Mouse (Mus musculus) embryonic facial prominence, embryonic 15.5 days (tissue): Measurements from ENCODE around the gene Nop53. TPM values are rescaled to one million over a fixed set of nuclear protein-coding genes. Genes with fewer than 3 reads are reported as not detected.
A peak's percentile ranks its signal among the peaks of the same experiment; 100 is the strongest.

Experiments
- ATAC-seq: fragments of 200-750 bp; cut with Nextera tagmentation; 2 replicates; pipeline ENCODE4 v1.8.0; 2017; ENCODE audit warnings: low read depth, moderate TSS enrichment; ENCODE audit not compliant: insufficient number of reproducible peaks, low FRiP score, low TSS enrichment
- H3K27ac ChIP-seq: fragments of 300-500 bp; sonication (generic); replicated peaks from 2 replicates; pipeline ENCODE4 v1.5.1; 2015; ENCODE audit warnings: mild to moderate bottlenecking, inconsistent platforms
- H3K27me3 ChIP-seq: fragments of 300-500 bp; sonication (generic); 2 replicates; pipeline ENCODE4 v1.6.1; 2015; ENCODE audit warnings: inconsistent platforms
- H3K36me3 ChIP-seq: fragments of 300-500 bp; sonication (generic); 2 replicates; pipeline ENCODE4 v1.6.1; 2015; ENCODE audit warnings: mild to moderate bottlenecking, inconsistent platforms
- H3K4me1 ChIP-seq: fragments of 300-500 bp; sonication (generic); 2 replicates; pipeline ENCODE4 v1.6.1; 2015; ENCODE audit warnings: inconsistent platforms
- H3K4me2 ChIP-seq: fragments of 300-500 bp; sonication (generic); replicated peaks from 2 replicates; pipeline ENCODE4 v1.6.1; 2015; ENCODE audit warnings: mild to moderate bottlenecking, inconsistent platforms
- H3K4me3 ChIP-seq: fragments of 300-500 bp; sonication (generic); replicated peaks from 2 replicates; pipeline ENCODE4 v1.5.1; 2015; ENCODE audit warnings: mild to moderate bottlenecking, inconsistent platforms
- H3K9ac ChIP-seq: fragments of 300-500 bp; sonication (generic); 2 replicates; pipeline ENCODE4 v1.6.1; 2015; ENCODE audit warnings: inconsistent platforms
- H3K9me3 ChIP-seq: fragments of 300-500 bp; sonication (generic); replicated peaks from 2 replicates; pipeline ENCODE4 v1.6.1; 2016; ENCODE audit warnings: inconsistent platforms
- WGBS: fragments of 180-500 bp; shearing (Covaris S2); methylation state at CpG from one replicate; pipeline ENCODE4 v1.1.7; 2015; 5-methylcytosine and 5-hydroxymethylcytosine counted together
- polyA plus RNA-seq: library from polyadenylated mRNA; unstranded; fragments of >200 nt; fragmentation: Nextera tagmentation; extraction: Ambion mirVana; gene quantifications from 2 replicates; pipeline ENCODE4 v1.2.1, GENCODE M21; 2015

The Nop53 gene
- polyA plus RNA-seq, 1 experiment from 2014 or later, result 202 TPM

- no peak overlapping the region for H3K4me2 ChIP-seq
- no peak overlapping the region for H3K9ac ChIP-seq
- 67% methylated on average over 5 of the region's 5 CpGs for WGBS
- no peaks in the 10 kb centered on the region for H3K27me3 ChIP-seq
- peak overlapping the region; percentile 71 for H3K27ac ChIP-seq
- H3K9me3 ChIP-seq, result no peaks in the 10 kb centered on the region
- no peak overlapping the region for H3K4me3 ChIP-seq
- no peak for ATAC-seq
- peaks cover 27% of the 10 kb centered on the region for H3K4me1 ChIP-seq
- peaks cover 89% of the 10 kb centered on the region for H3K36me3 ChIP-seq
These were observed 10.3 kb upstream of the Nop53 start for GRCm38 (mm10) chr7:15956143-15956542.

- Histone ChIP-seq H3K27me3 (no peaks in the 10 kb centered on the region), H3K36me3 (peaks cover 93% of the 10 kb centered on the region), H3K4me3 (no peak overlapping the region), H3K9me3 (no peaks in the 10 kb centered on the region), H3K4me2 (no peak overlapping the region), H3K9ac (no peak overlapping the region), H3K27ac (peak overlapping the region; percentile 71), H3K4me1 (peaks cover 21% of the 10 kb centered on the region)
- WGBS, result 29% methylated on average over 7 of the region's 7 CpGs
- ATAC-seq, result no peak
These were observed 9.6 kb upstream of the Nop53 start for GRCm38 (mm10) chr7:15955509-15955908.

GRCm38 (mm10) chr7:15954978-15955443 is 9.1 kb upstream of the Nop53 start:
- H3K27ac ChIP-seq, result peak overlapping the region; percentile 71
- no peak overlapping the region for H3K4me3 ChIP-seq
- H3K9ac ChIP-seq, result no peak overlapping the region
- WGBS, result 30% methylated on average over 21 of the region's 21 CpGs
- H3K9me3 ChIP-seq, result no peaks in the 10 kb centered on the region
- peaks cover 21% of the 10 kb centered on the region for H3K4me1 ChIP-seq
- peaks cover 94% of the 10 kb centered on the region for H3K36me3 ChIP-seq
- no peak overlapping the region for H3K4me2 ChIP-seq
- ATAC-seq, result 0 out of 2 replicates have a peak, but pooled peaks have one; percentile 27
- no peaks in the 10 kb centered on the region for H3K27me3 ChIP-seq

DNA sequence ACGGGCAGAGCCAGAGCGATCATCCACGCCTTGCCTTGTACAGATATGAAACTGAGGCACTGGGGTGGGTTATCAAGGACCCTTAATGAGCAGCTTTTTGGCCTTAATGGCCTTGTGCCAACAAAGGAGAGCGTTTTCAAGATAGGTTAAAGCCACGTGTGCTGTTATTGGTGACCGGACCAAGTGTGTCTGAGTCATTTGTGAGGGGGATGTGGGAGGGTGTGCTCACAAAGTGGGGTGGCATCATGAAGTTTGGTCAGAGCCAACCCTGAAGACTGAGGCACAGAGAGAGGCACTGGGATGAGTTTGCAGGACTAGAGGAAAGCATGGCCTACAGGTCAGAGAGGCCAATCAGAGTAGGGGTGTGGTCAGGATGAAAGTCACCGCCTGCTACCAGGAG is 8.6 kb upstream of the Nop53 start:
- Histone ChIP-seq H3K9me3 (no peaks in the 10 kb centered on the region), H3K36me3 (peaks cover 94% of the 10 kb centered on the region), H3K27ac (peak overlapping the region; percentile 71), H3K4me3 (no peak overlapping the region), H3K27me3 (no peaks in the 10 kb centered on the region), H3K4me2 (no peak overlapping the region), H3K4me1 (peaks cover 24% of the 10 kb centered on the region), H3K9ac (no peak overlapping the region)
- WGBS, result 61% methylated on average over 7 of the region's 7 CpGs
- ATAC-seq, result no peak

DNA sequence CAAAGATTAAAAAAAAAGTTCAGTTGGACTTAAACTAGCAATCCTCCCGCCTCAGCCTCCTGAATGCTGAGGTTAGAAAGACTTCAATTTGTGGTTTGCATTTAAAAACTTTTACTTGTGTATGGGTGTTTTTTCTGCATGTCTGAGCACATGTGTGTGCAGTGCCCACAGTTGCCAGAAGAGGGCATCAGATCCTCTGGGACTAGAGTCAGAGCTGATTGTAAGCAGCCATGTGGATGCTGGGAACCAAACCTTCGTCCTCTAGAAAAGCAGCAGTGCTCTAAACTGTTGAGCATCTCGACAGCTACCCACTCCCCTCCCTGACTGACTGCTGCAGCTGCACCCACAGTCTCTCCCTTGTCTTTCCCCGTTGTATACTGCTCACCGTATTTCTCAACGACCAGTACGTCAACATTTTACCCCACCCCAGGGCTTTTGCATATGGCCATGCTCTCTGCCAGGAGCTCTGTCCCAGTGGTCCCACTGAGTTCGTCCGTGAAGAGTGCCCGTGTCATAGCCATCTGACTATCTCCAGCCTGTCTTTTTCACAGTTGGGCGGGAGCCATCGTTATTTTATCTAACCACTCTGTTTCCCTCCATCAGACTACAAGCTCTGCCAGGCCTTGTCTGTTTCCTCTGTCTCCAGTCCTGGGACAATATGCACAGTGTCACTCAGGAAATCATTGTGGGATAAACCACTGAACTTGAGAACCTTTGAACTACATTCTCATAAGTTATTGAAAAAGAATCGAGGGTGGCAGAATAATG is 7.6 kb upstream of the Nop53 start:
- H3K27ac ChIP-seq, result peak overlapping the region; percentile 71
- H3K9me3 ChIP-seq, result no peaks in the 10 kb centered on the region
- H3K36me3 ChIP-seq, result peaks cover 87% of the 10 kb centered on the region
- H3K27me3 ChIP-seq, result no peaks in the 10 kb centered on the region
- peaks cover 33% of the 10 kb centered on the region for H3K4me1 ChIP-seq
- 74% methylated on average over 13 of the region's 13 CpGs for WGBS
- H3K4me2 ChIP-seq, result no peak overlapping the region
- no peak overlapping the region for H3K4me3 ChIP-seq
- no peak for ATAC-seq
- no peak overlapping the region for H3K9ac ChIP-seq

DNA sequence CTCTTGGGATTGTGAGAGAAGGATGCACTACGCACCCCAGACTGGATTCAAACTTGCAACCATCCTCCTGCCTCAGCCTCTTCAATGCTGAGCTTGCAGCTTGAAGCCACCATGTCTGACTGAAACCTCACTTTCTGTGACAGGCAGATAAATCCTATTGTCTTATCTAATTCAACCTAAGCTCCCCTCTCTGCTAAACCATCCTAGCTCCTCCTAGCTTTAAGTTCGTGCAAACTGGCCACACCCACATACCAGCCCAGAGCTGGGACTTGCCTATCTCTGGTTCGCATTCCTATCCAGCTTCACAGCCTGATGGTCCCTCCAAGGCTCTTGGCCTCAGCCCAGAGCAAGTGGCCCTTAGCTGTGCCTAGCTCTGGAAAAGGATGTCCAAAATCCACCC is 6.5 kb upstream of the Nop53 start:
- Histone ChIP-seq H3K9me3 (no peaks in the 10 kb centered on the region), H3K4me3 (no peak overlapping the region), H3K9ac (no peak overlapping the region), H3K36me3 (peaks cover 78% of the 10 kb centered on the region), H3K4me1 (peaks cover 41% of the 10 kb centered on the region), H3K27ac (no peak overlapping the region), H3K27me3 (no peaks in the 10 kb centered on the region), H3K4me2 (no peak overlapping the region)
- ATAC-seq, result no peak
- WGBS, result 73% methylated on average over 3 of the region's 3 CpGs

DNA sequence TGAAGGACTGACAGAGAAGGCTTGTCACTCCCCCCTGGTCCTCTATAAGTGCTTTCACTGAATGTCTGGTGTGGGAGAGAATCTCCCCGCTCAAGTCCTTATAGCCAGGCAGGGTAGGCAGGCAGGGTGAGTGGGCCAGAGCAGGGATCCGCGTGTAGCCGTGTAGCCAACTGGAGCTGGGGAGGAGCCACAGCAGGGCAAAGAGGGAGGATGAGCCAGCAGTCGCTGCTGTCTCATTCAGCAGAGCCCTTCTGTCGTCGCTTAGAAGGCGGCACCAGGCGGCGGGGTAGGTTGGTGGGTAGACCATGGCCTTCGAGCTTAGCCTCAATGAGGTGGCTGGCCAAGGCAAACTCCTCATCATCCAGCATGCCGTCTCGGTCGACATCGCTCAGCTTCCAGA is 4.1 kb upstream of the Nop53 start:
- 84% methylated on average over 15 of the region's 15 CpGs for WGBS
- Histone ChIP-seq H3K27me3 (no peaks in the 10 kb centered on the region), H3K9me3 (no peaks in the 10 kb centered on the region), H3K4me2 (no peak overlapping the region), H3K4me3 (no peak overlapping the region), H3K4me1 (peaks cover 29% of the 10 kb centered on the region), H3K27ac (no peak overlapping the region), H3K9ac (no peak overlapping the region), H3K36me3 (peaks cover 57% of the 10 kb centered on the region)
- no peak for ATAC-seq

- no peak overlapping the region for H3K9ac ChIP-seq
- 0 out of 2 replicates have a peak overlapping the region, but pooled peaks have one; percentile 26 for H3K4me3 ChIP-seq
- WGBS, result 71% methylated on average over 7 of the region's 7 CpGs
- no peak for ATAC-seq
- H3K9me3 ChIP-seq, result no peaks in the 10 kb centered on the region
- H3K4me1 ChIP-seq, result peaks cover 29% of the 10 kb centered on the region
- H3K27ac ChIP-seq, result peak overlapping the region; percentile 83
- peaks cover 52% of the 10 kb centered on the region for H3K36me3 ChIP-seq
- H3K27me3 ChIP-seq, result no peaks in the 10 kb centered on the region
- no peak overlapping the region for H3K4me2 ChIP-seq
These were observed 3.4 kb upstream of the Nop53 start for GRCm38 (mm10) chr7:15949216-15949790.

DNA sequence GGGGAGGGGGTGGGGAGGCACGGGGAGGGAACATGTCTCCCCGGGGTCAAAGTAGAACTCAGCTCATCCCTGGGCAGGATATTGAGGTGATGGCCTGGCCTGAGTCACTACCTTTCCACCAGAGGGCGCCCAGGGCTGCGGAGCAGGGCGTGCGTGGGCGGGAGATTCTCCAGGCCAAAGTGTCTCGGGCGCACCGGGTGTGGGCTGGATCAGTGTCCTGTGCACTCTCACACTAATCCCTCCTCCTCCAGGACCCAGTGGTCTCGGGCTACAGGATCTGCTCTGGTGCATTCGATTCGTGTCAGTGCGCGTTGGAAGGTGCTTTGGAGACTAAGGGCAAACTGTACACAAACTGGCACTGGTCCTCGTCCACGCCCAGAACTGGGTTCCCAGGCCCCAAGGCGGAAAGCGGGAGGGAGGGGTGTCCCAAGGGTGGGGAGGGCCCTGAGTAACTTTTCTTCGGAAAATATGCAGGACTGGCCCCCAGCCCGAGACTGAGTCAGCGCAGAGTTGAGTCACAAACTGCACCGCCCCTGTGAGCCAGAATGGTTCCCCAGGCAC is 2.6 kb upstream of the Nop53 start:
- WGBS, result 3% methylated on average over 23 of the region's 23 CpGs
- peak overlapping the region; percentile 83 for H3K27ac ChIP-seq
- no peak overlapping the region for H3K9ac ChIP-seq
- peak overlapping the region; percentile 52 for H3K4me2 ChIP-seq
- H3K27me3 ChIP-seq, result no peaks in the 10 kb centered on the region
- ATAC-seq, result peak; percentile 71
- H3K9me3 ChIP-seq, result no peaks in the 10 kb centered on the region
- peaks cover 37% of the 10 kb centered on the region for H3K4me1 ChIP-seq
- peaks cover 52% of the 10 kb centered on the region for H3K36me3 ChIP-seq
- peak overlapping the region; percentile 26 for H3K4me3 ChIP-seq

DNA sequence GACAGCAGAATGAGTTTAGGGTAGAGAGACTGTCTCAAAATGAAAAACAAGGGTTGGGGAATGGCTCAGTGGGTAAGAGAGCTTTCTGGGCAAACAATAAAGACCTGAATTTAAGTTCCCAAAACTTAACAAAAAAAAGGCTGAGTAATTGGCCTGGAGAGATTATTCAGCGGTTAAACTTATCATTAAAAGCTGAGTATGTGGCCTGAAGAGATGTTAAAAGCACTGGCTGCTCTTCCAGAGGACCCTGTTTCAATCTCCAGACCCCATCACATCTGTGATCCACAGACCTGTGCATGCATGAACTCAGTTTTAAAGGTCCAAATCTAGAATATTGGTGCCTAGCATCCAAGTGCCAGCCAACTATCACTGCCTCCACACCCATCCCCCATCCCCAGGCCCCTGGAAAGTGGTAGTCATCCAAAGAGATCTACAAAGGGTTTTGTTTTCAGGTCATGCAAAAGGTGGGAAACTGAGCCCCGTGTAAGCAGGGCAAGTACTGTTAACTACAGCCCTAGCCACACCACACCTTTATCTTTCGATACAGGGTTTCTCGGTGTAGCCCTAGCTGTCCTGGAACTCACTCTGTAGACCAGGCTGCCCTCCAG is 1.9 kb upstream of the Nop53 start:
- ATAC-seq, result no peak
- peaks cover 44% of the 10 kb centered on the region for H3K4me1 ChIP-seq
- H3K27ac ChIP-seq, result peak overlapping the region; percentile 83
- H3K9ac ChIP-seq, result no peak overlapping the region
- H3K9me3 ChIP-seq, result no peaks in the 10 kb centered on the region
- WGBS, result 40% methylated on average over 4 of the region's 4 CpGs
- peaks cover 52% of the 10 kb centered on the region for H3K36me3 ChIP-seq
- H3K27me3 ChIP-seq, result no peaks in the 10 kb centered on the region
- peak overlapping the region; percentile 52 for H3K4me2 ChIP-seq
- H3K4me3 ChIP-seq, result peak overlapping the region; percentile 26; the same call in 1 of the 2 replicates

DNA sequence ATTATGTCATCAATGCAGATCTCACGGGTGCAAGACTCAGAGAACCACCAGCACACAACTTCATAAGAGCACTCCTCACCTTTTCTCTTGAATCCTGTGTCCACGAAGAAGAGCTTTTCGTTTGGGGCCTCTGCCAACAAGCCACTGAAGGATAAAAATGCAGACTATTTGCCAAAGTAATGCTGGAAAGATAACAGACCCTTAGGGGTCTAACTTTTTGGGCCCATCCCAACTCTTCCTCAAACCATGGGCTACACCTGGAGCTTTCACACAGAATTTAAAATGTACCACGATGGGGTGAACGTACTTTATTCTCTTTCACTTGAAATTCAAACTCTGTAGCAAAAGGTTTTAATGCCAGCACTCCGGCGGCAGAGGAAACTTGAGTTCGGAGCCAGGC is 663 bp downstream of the Nop53 start:
- Histone ChIP-seq H3K27me3 (no peaks in the 10 kb centered on the region), H3K9me3 (no peaks in the 10 kb centered on the region), H3K27ac (peak overlapping the region; percentile 96), H3K4me3 (peak overlapping the region; percentile 64), H3K36me3 (peaks cover 53% of the 10 kb centered on the region), H3K4me1 (peaks cover 44% of the 10 kb centered on the region), H3K4me2 (peak overlapping the region; percentile 80), H3K9ac (peak overlapping the region; percentile 63)
- no peak for ATAC-seq
- WGBS, result 9% methylated on average over 8 of the region's 8 CpGs
